Mouse (Mus musculus): ENCODE results near the gene 9930022D16Rik. TPM values are rescaled to one million over a fixed set of nuclear protein-coding genes. Genes with fewer than 3 reads are reported as not detected.
A peak's percentile ranks its signal among the peaks of the same experiment; 100 is the strongest.

Gene 9930022D16Rik
- total RNA-seq, 2 experiments from 2014 or later: not detected

- no peak for DNase-seq
These were observed 42.5 kb downstream of the 9930022D16Rik start for GRCm38 (mm10) chr11:109456261-109456660.

- no peak for DNase-seq
These were observed 44.4 kb downstream of the 9930022D16Rik start for GRCm38 (mm10) chr11:109458165-109458564.

- peak; percentile 44 to 66 for DNase-seq
These were observed 46.9 kb downstream of the 9930022D16Rik start for GRCm38 (mm10) chr11:109460586-109460985.

GRCm38 (mm10) chr11:109465068-109465467 is 51.4 kb downstream of the 9930022D16Rik start:
- DNase-seq: no peak

- DNase-seq: peak in 1 of 2 experiments; percentile 37
These were observed 53.3 kb downstream of the 9930022D16Rik start for GRCm38 (mm10) chr11:109466987-109467386.

GRCm38 (mm10) chr11:109468133-109468532 is 54.4 kb downstream of the 9930022D16Rik start:
- peak in 1 of 2 experiments; percentile 23 for DNase-seq

Small RNA genes within 50 kb of the gene (microRNA-seq; reads per million reads assigned to microRNA genes)
- gene Gm25540: 0 reads per million in 2 experiments

Other genes starting within 250 kb of the 9930022D16Rik start
- under 1 TPM; 0.27 to 0.41 TPM for gene Rgs9, start 115.8 kb upstream of the 9930022D16Rik start, total RNA-seq (2021)
- gene Gna13, start 51.1 kb upstream of the 9930022D16Rik start, total RNA-seq (2021): 10 to 100 TPM; 29.0 to 34.3 TPM
- gene Amz2, start 12.0 kb downstream of the 9930022D16Rik start, total RNA-seq (2021): 10 to 100 TPM; 51.9 to 53.8 TPM
- gene Arsg, start 59.5 kb downstream of the 9930022D16Rik start, total RNA-seq (2021): 1 to 10 TPM; 1.4 to 2.1 TPM
- 1 to 10 TPM; 7.3 to 9.2 TPM for gene Slc16a6, start 59.7 kb downstream of the 9930022D16Rik start, total RNA-seq (2021)
- gene Wipi1, start 198.1 kb downstream of the 9930022D16Rik start, total RNA-seq (2021): 100 to 1,000 TPM; 100 to 107 TPM
- 100 to 1,000 TPM; 371 to 461 TPM for gene Prkar1a, start 235.5 kb downstream of the 9930022D16Rik start, total RNA-seq (2021)

Data from heart, adult 18-20 months (tissue).